In genomic region chr6:94999002-94999401, GRCm38 (mm10) we compare ENCODE assay signal across 14 mouse cellular contexts.
A peak's percentile ranks its signal among the peaks of the same experiment; 100 is the strongest.
DNase-seq lines count a peak whose midpoint lies in the region; ATAC-seq and TF ChIP-seq lines count a peak whose summit lies in the region.
"Had no signal": no experiment of that assay in that cellular context is flagged by ENCODE, and none has a peak within 500 bp of the region (broad histone marks: within the 10 kb centered on the region; RNA-seq: fewer than 3 reads in every experiment).

No protein-coding gene starts in this region.

- H3K9ac ChIP-seq in forebrain, embryonic 14.5 days (ENCODE audit: low read length), result no peak overlapping the region
- no peak overlapping the region for H3K9ac ChIP-seq in forebrain, embryonic 16.5 days (replicated peaks; ENCODE audit: low read depth, low read length)
- no peak overlapping the region for H3K9ac ChIP-seq in limb, embryonic 13.5 days
- H3K9ac ChIP-seq: embryonic facial prominence, embryonic 12.5 days; hindbrain, embryonic 13.5 days; liver, embryonic 15.5 days; midbrain, embryonic 13.5 days; neural tube, embryonic 15.5 days had no signal

- H3K27me3 ChIP-seq in forebrain, embryonic 14.5 days (replicated peaks; ENCODE audit: control insufficient read depth, insufficient read depth, low read length), result no peaks in the 10 kb centered on the region
- H3K27me3 ChIP-seq in forebrain, embryonic 16.5 days (replicated peaks; ENCODE audit: control insufficient read depth, insufficient read depth, low read length), result no peaks in the 10 kb centered on the region
- no peaks in the 10 kb centered on the region for H3K27me3 ChIP-seq in C2C12 (ENCODE audit: control insufficient read depth, insufficient read depth, insufficient read length)
- no peaks in the 10 kb centered on the region; the same call in 1 of the 2 replicates for H3K27me3 ChIP-seq in limb, embryonic 13.5 days
- H3K27me3 ChIP-seq: embryonic facial prominence, embryonic 12.5 days; hindbrain, embryonic 13.5 days; liver, embryonic 15.5 days; midbrain, embryonic 13.5 days; neural tube, embryonic 15.5 days had no signal

- H3K4me3 ChIP-seq in forebrain, embryonic 14.5 days (ENCODE audit: low read depth, low read length), result no peak overlapping the region
- H3K4me3 ChIP-seq in forebrain, embryonic 16.5 days (replicated peaks; ENCODE audit: low read length), result no peak overlapping the region
- H3K4me3 ChIP-seq in C2C12 (ENCODE audit: insufficient read depth, poor library complexity, severe bottlenecking), result no peak overlapping the region
- H3K4me3 ChIP-seq in limb, embryonic 13.5 days, result no peak overlapping the region
- H3K4me3 ChIP-seq: embryonic facial prominence, embryonic 12.5 days; heart, embryonic 10.5 days; hindbrain, embryonic 13.5 days; liver, embryonic 15.5 days; midbrain, embryonic 13.5 days; neural tube, embryonic 15.5 days had no signal

- H3ac ChIP-seq in C2C12 (ENCODE audit: control insufficient read depth, insufficient read length, low read depth), result no peak overlapping the region

- peak; percentile 11 for DNase-seq in forebrain, embryonic 14.5 days (ENCODE audit: low spot score)
- DNase-seq in adrenal gland, postnatal 14 days, result peak; percentile 44
- DNase-seq in right cerebral cortex, postnatal 25 days, result no peak
- no peak for DNase-seq in right cerebral cortex, postnatal 4 days
- no peak for DNase-seq in thymus, postnatal 14 days

- no peak for TF ChIP-seq CTCF in C2C12 (IDR thresholded peaks at IDR 0.05; ENCODE audit: control insufficient read depth, insufficient read depth, insufficient read length)

- 66% methylated on average over 6 of the region's 6 CpGs for WGBS in forebrain, embryonic 14.5 days
- whole genome bisulfite sequencing in forebrain, embryonic 16.5 days, result 58% methylated on average over 6 of the region's 6 CpGs
- WGBS in limb, embryonic 13.5 days, result 16% methylated on average over 6 of the region's 6 CpGs

- no peaks in the 10 kb centered on the region for H3K79me3 ChIP-seq in C2C12 (ENCODE audit: low read depth)

- no peaks in the 10 kb centered on the region for H3K36me3 ChIP-seq in forebrain, embryonic 14.5 days (ENCODE audit: control insufficient read depth, insufficient read depth, low read length)
- no peaks in the 10 kb centered on the region for H3K36me3 ChIP-seq in forebrain, embryonic 16.5 days (ENCODE audit: control insufficient read depth, insufficient read depth)
- no peaks in the 10 kb centered on the region for H3K36me3 ChIP-seq in C2C12 (ENCODE audit: control insufficient read depth, insufficient read depth)
- H3K36me3 ChIP-seq in limb, embryonic 13.5 days, result no peaks in the 10 kb centered on the region
- H3K36me3 ChIP-seq: embryonic facial prominence, embryonic 12.5 days; heart, embryonic 10.5 days; hindbrain, embryonic 13.5 days; liver, embryonic 15.5 days; midbrain, embryonic 13.5 days; neural tube, embryonic 15.5 days had no signal

- no peaks in the 10 kb centered on the region for H3K4me1 ChIP-seq in forebrain, embryonic 14.5 days (ENCODE audit: control insufficient read depth, insufficient read depth, low read length)
- no peaks in the 10 kb centered on the region for H3K4me1 ChIP-seq in forebrain, embryonic 16.5 days (replicated peaks; ENCODE audit: control insufficient read depth, insufficient read depth, low read length)
- H3K4me1 ChIP-seq in limb, embryonic 13.5 days, result peaks cover 20% of the 10 kb centered on the region
- H3K4me1 ChIP-seq: embryonic facial prominence, embryonic 12.5 days; heart, embryonic 10.5 days; hindbrain, embryonic 13.5 days; liver, embryonic 15.5 days; midbrain, embryonic 13.5 days; neural tube, embryonic 15.5 days had no signal

- H3K27ac ChIP-seq in forebrain, embryonic 14.5 days (ENCODE audit: low read depth, low read length), result no peak overlapping the region
- H3K27ac ChIP-seq in forebrain, embryonic 16.5 days (ENCODE audit: low read length), result no peak overlapping the region
- H3K27ac ChIP-seq in limb, embryonic 13.5 days, result no peak overlapping the region
- H3K27ac ChIP-seq: embryonic facial prominence, embryonic 12.5 days; heart, embryonic 10.5 days; hindbrain, embryonic 13.5 days; liver, embryonic 15.5 days; midbrain, embryonic 13.5 days; neural tube, embryonic 15.5 days had no signal

- no peak for ATAC-seq in forebrain, embryonic 14.5 days
- no peak for ATAC-seq in forebrain, embryonic 16.5 days
- ATAC-seq in limb, embryonic 13.5 days (ENCODE audit: low FRiP score, low read depth), result peak; percentile 73; the same call in 1 of the 2 replicates
- ATAC-seq: midbrain, embryonic 13.5 days had no signal

- no peaks in the 10 kb centered on the region for H3K9me3 ChIP-seq in forebrain, embryonic 14.5 days (replicated peaks; ENCODE audit: control insufficient read depth, low read length)
- H3K9me3 ChIP-seq in forebrain, embryonic 16.5 days (ENCODE audit: control insufficient read depth, low read length), result no peaks in the 10 kb centered on the region
- H3K9me3 ChIP-seq in limb, embryonic 13.5 days, result no peaks in the 10 kb centered on the region
- H3K9me3 ChIP-seq: embryonic facial prominence, embryonic 12.5 days; heart, embryonic 10.5 days; hindbrain, embryonic 13.5 days; liver, embryonic 15.5 days; midbrain, embryonic 13.5 days; neural tube, embryonic 15.5 days had no signal

- H3K79me2 ChIP-seq in C2C12 (ENCODE audit: control insufficient read depth, insufficient read depth), result no peaks in the 10 kb centered on the region

- no peak overlapping the region for H3K4me2 ChIP-seq in forebrain, embryonic 14.5 days (ENCODE audit: low read length)
- H3K4me2 ChIP-seq in forebrain, embryonic 16.5 days (ENCODE audit: low read length), result no peak overlapping the region
- no peak overlapping the region for H3K4me2 ChIP-seq in limb, embryonic 13.5 days (replicated peaks)
- H3K4me2 ChIP-seq: embryonic facial prominence, embryonic 12.5 days; hindbrain, embryonic 13.5 days; liver, embryonic 15.5 days; midbrain, embryonic 13.5 days; neural tube, embryonic 15.5 days had no signal

TF ChIP-seq in C2C12, 6 proteins besides CTCF, POLR2A, EP300 and RAD21:
- TF ChIP-seq CEBPB (IDR thresholded peaks at IDR 0.05; ENCODE audit: low read depth) (no peak), USF1 (IDR thresholded peaks at IDR 0.05; ENCODE audit: low read depth) (peak; percentile 5)

Comparison
In these comparisons a context has a peak if more than half of its experiments do, and no peak if none do; other contexts are left out.
1. DNase-seq: peak in forebrain, embryonic 14.5 days (single experiment) and adrenal gland, postnatal 14 days (single experiment); none in right cerebral cortex, postnatal 25 days (single experiment), right cerebral cortex, postnatal 4 days (single experiment) and thymus, postnatal 14 days (single experiment).